Mouse (Mus musculus): ENCODE results near the gene Rai1. TPM values are rescaled to one million over a fixed set of nuclear protein-coding genes. Genes with fewer than 3 reads are reported as not detected.

Rai1 gene
- polyA plus RNA-seq, 1 experiment from 2014 or later, result 22.2 TPM

GRCm38 (mm10) chr11:60222085-60222468 is 117.3 kb downstream of the Rai1 start:
- peak overlapping the region; percentile 84 for H3K4me2 ChIP-seq (replicated peaks)
- no peak overlapping the region for H3K27ac ChIP-seq (replicated peaks)
- no peak for ATAC-seq (ENCODE audit: insufficient number of reproducible peaks, low FRiP score, low TSS enrichment, low read depth)
- peaks cover 55% of the 10 kb centered on the region for H3K4me1 ChIP-seq
- WGBS, result 43% methylated on average over 3 of the region's 3 CpGs
- no peak overlapping the region for H3K9ac ChIP-seq
- H3K36me3 ChIP-seq, result peaks cover 9% of the 10 kb centered on the region; the same call in 1 of the 2 replicates
- H3K27me3 ChIP-seq, result no peaks in the 10 kb centered on the region
- H3K9me3 ChIP-seq (replicated peaks), result no peaks in the 10 kb centered on the region
- peak overlapping the region; percentile 43 for H3K4me3 ChIP-seq (replicated peaks)

- Histone ChIP-seq H3K4me1 (peaks cover 54% of the 10 kb centered on the region), H3K9ac (peak within 1 kb of the TSS; percentile 33; the same call in 1 of the 2 replicates), H3K27me3 (no peaks in the 10 kb centered on the region), H3K36me3 (peaks cover 7% of the 10 kb centered on the region; the same call in 1 of the 2 replicates), H3K4me3 (replicated peaks) (peak within 1 kb of the TSS; percentile 43), H3K4me2 (replicated peaks) (peak within 1 kb of the TSS; percentile 84), H3K27ac (replicated peaks) (peak within 1 kb of the TSS; percentile 77), H3K9me3 (replicated peaks) (no peaks in the 10 kb centered on the region)
- peak; percentile 72 for ATAC-seq (ENCODE audit: insufficient number of reproducible peaks, low FRiP score, low TSS enrichment, low read depth)
- 4% methylated on average over 46 of the region's 46 CpGs for WGBS
These were observed 117.8 kb downstream of the Rai1 start, which contains the start of gene Srebf1 for GRCm38 (mm10) chr11:60222469-60223236. TSS of gene Srebf1 (minus strand) at chr11:60222581.

- no peak for ATAC-seq (ENCODE audit: insufficient number of reproducible peaks, low FRiP score, low TSS enrichment, low read depth)
- Histone ChIP-seq H3K27me3 (no peaks in the 10 kb centered on the region), H3K9ac (no peak overlapping the region), H3K4me2 (replicated peaks) (no peak overlapping the region), H3K27ac (replicated peaks) (no peak overlapping the region), H3K9me3 (replicated peaks) (no peaks in the 10 kb centered on the region), H3K4me1 (peaks cover 42% of the 10 kb centered on the region), H3K36me3 (peaks cover 16% of the 10 kb centered on the region), H3K4me3 (replicated peaks) (no peak overlapping the region)
- WGBS, result 58% methylated on average over 4 of the region's 4 CpGs
These were observed 119.9 kb downstream of the Rai1 start for GRCm38 (mm10) chr11:60224676-60225075.

- Histone ChIP-seq H3K9ac (no peak overlapping the region), H3K4me1 (peaks cover 43% of the 10 kb centered on the region), H3K4me3 (replicated peaks) (no peak overlapping the region), H3K27me3 (no peaks in the 10 kb centered on the region), H3K9me3 (replicated peaks) (no peaks in the 10 kb centered on the region), H3K27ac (replicated peaks) (no peak overlapping the region), H3K36me3 (peaks cover 19% of the 10 kb centered on the region), H3K4me2 (replicated peaks) (no peak overlapping the region)
- 69% methylated on average over 1 of the region's 1 CpGs for WGBS
- ATAC-seq (ENCODE audit: insufficient number of reproducible peaks, low FRiP score, low TSS enrichment, low read depth), result no peak
These were observed 121.1 kb downstream of the Rai1 start for GRCm38 (mm10) chr11:60225874-60226273.

- Histone ChIP-seq H3K4me2 (replicated peaks) (no peak overlapping the region), H3K4me1 (peaks cover 30% of the 10 kb centered on the region), H3K36me3 (peaks cover 19% of the 10 kb centered on the region), H3K9me3 (replicated peaks) (no peaks in the 10 kb centered on the region), H3K27ac (replicated peaks) (no peak overlapping the region), H3K4me3 (replicated peaks) (no peak overlapping the region), H3K9ac (no peak overlapping the region), H3K27me3 (no peaks in the 10 kb centered on the region)
- WGBS, result 72% methylated on average over 3 of the region's 3 CpGs
- no peak for ATAC-seq (ENCODE audit: insufficient number of reproducible peaks, low FRiP score, low TSS enrichment, low read depth)
These were observed 123.7 kb downstream of the Rai1 start for GRCm38 (mm10) chr11:60228525-60228924.

GRCm38 (mm10) chr11:60229821-60230220 is 125.0 kb downstream of the Rai1 start:
- Histone ChIP-seq H3K9me3 (replicated peaks) (no peaks in the 10 kb centered on the region), H3K4me2 (replicated peaks) (no peak overlapping the region), H3K9ac (no peak overlapping the region), H3K27ac (replicated peaks) (no peak overlapping the region), H3K27me3 (no peaks in the 10 kb centered on the region), H3K4me3 (replicated peaks) (no peak overlapping the region), H3K4me1 (peaks cover 33% of the 10 kb centered on the region), H3K36me3 (peaks cover 19% of the 10 kb centered on the region)
- 60% methylated on average over 13 of the region's 13 CpGs for WGBS
- no peak for ATAC-seq (ENCODE audit: insufficient number of reproducible peaks, low FRiP score, low TSS enrichment, low read depth)

GRCm38 (mm10) chr11:60230512-60230911 is 125.7 kb downstream of the Rai1 start:
- no peaks in the 10 kb centered on the region for H3K9me3 ChIP-seq (replicated peaks)
- H3K4me2 ChIP-seq (replicated peaks), result no peak overlapping the region
- peaks cover 32% of the 10 kb centered on the region for H3K4me1 ChIP-seq
- peaks cover 19% of the 10 kb centered on the region for H3K36me3 ChIP-seq
- no peaks in the 10 kb centered on the region for H3K27me3 ChIP-seq
- no peak overlapping the region for H3K4me3 ChIP-seq (replicated peaks)
- no peak overlapping the region for H3K27ac ChIP-seq (replicated peaks)
- no peak overlapping the region for H3K9ac ChIP-seq
- 77% methylated on average over 7 of the region's 7 CpGs for WGBS
- no peak for ATAC-seq (ENCODE audit: insufficient number of reproducible peaks, low FRiP score, low TSS enrichment, low read depth)

- WGBS, result 82% methylated on average over 3 of the region's 3 CpGs
- no peak overlapping the region for H3K9ac ChIP-seq
- no peak overlapping the region for H3K4me2 ChIP-seq (replicated peaks)
- H3K36me3 ChIP-seq, result peaks cover 19% of the 10 kb centered on the region
- H3K9me3 ChIP-seq (replicated peaks), result no peaks in the 10 kb centered on the region
- peaks cover 25% of the 10 kb centered on the region; the same call in 1 of the 2 replicates for H3K4me1 ChIP-seq
- no peaks in the 10 kb centered on the region for H3K27me3 ChIP-seq
- no peak overlapping the region for H3K4me3 ChIP-seq (replicated peaks)
- no peak for ATAC-seq (ENCODE audit: insufficient number of reproducible peaks, low FRiP score, low TSS enrichment, low read depth)
- no peak overlapping the region for H3K27ac ChIP-seq (replicated peaks)
These were observed 126.5 kb downstream of the Rai1 start for GRCm38 (mm10) chr11:60231326-60231725.

GRCm38 (mm10) chr11:60231951-60232350 is 127.1 kb downstream of the Rai1 start:
- WGBS, result 56% methylated on average over 4 of the region's 4 CpGs
- Histone ChIP-seq H3K4me1 (peaks cover 25% of the 10 kb centered on the region; the same call in 1 of the 2 replicates), H3K9ac (no peak overlapping the region), H3K36me3 (peaks cover 24% of the 10 kb centered on the region), H3K27me3 (no peaks in the 10 kb centered on the region), H3K27ac (replicated peaks) (no peak overlapping the region), H3K4me3 (replicated peaks) (no peak overlapping the region), H3K4me2 (replicated peaks) (no peak overlapping the region), H3K9me3 (replicated peaks) (no peaks in the 10 kb centered on the region)
- no peak for ATAC-seq (ENCODE audit: insufficient number of reproducible peaks, low FRiP score, low TSS enrichment, low read depth)

GRCm38 (mm10) chr11:60232441-60233058 is 127.7 kb downstream of the Rai1 start:
- Histone ChIP-seq H3K4me2 (replicated peaks) (no peak overlapping the region), H3K27me3 (no peaks in the 10 kb centered on the region), H3K4me3 (replicated peaks) (no peak overlapping the region), H3K4me1 (peaks cover 25% of the 10 kb centered on the region; the same call in 1 of the 2 replicates), H3K27ac (replicated peaks) (no peak overlapping the region), H3K9me3 (replicated peaks) (no peaks in the 10 kb centered on the region), H3K36me3 (peaks cover 28% of the 10 kb centered on the region), H3K9ac (no peak overlapping the region)
- WGBS, result 66% methylated on average over 14 of the region's 14 CpGs
- ATAC-seq (ENCODE audit: insufficient number of reproducible peaks, low FRiP score, low TSS enrichment, low read depth), result no peak

- Histone ChIP-seq H3K4me1 (peaks cover 25% of the 10 kb centered on the region; the same call in 1 of the 2 replicates), H3K4me2 (replicated peaks) (no peak overlapping the region), H3K9ac (no peak overlapping the region), H3K4me3 (replicated peaks) (no peak overlapping the region), H3K27me3 (no peaks in the 10 kb centered on the region), H3K36me3 (peaks cover 30% of the 10 kb centered on the region), H3K9me3 (replicated peaks) (no peaks in the 10 kb centered on the region), H3K27ac (replicated peaks) (no peak overlapping the region)
- WGBS, result 66% methylated on average over 8 of the region's 8 CpGs
- ATAC-seq (ENCODE audit: insufficient number of reproducible peaks, low FRiP score, low TSS enrichment, low read depth), result no peak
These were observed 128.4 kb downstream of the Rai1 start for GRCm38 (mm10) chr11:60233235-60233634.

Measured in embryonic facial prominence, embryonic 15.5 days (tissue).